Mouse (Mus musculus): ENCODE data around the gene Hmox2.
A peak's percentile ranks its signal among the peaks of the same experiment; 100 is the strongest.

Gene Hmox2

DNA sequence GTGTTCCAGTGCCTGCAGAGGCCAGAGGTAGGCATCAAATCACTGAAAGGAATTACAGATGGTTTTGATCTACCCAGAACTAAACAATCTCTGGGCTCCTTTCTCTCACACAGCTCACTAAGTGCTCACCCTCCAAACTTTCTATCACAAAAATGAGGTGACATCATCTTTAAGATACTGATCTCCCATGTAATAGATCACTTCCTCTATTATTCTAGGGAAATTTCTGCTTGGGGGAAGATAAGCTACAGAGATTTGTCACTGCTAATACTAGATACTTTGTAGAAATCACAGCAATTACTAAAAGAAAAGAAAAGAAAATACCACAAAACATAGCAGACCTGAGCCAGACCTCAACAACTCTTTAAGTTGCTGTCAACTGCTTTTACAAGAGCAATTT, 56.4 kb downstream of the Hmox2 start:
- DNase-seq (ENCODE audit: low read depth): peak; percentile 61

DNA sequence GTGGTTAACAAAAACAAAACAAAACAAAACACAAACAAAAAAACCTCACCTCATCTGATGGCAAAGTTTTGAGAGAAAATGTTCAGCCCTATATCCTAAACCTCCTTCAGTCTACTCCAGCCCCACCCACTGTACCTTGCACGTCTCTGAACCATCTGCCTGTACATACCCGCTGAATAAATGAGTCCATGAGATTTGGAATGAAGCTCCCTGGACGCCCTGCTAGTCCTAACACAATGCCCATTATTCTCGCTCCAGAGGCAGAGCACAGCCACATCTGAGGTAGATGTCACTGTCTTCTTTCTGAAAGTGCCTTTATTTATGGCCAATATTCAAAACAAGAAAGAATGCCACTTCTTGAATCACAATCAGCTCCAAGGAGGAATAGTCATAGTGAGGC, 59.5 kb downstream of the Hmox2 start:
- no peak for DNase-seq (ENCODE audit: low read depth)

DNA sequence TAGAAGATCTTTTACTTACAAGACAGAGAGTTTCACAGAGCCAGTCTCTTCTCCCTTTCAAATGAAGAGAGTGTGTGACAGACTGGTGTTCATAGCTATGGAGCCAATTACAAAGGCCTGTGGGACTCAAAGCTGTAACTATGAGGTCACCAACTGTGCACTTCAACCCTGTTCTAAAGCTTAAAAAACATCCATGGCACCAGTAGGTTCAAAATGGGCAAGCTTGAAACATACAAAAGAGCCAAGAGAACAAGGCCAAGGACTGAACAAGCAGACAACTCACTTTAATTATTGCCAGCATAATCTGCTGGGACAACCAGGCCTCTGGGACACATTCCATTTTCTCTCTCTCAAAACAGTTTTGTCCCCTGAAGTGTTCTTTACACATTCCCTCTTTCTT, 62.0 kb downstream of the Hmox2 start:
- DNase-seq (ENCODE audit: low read depth): no peak

DNA sequence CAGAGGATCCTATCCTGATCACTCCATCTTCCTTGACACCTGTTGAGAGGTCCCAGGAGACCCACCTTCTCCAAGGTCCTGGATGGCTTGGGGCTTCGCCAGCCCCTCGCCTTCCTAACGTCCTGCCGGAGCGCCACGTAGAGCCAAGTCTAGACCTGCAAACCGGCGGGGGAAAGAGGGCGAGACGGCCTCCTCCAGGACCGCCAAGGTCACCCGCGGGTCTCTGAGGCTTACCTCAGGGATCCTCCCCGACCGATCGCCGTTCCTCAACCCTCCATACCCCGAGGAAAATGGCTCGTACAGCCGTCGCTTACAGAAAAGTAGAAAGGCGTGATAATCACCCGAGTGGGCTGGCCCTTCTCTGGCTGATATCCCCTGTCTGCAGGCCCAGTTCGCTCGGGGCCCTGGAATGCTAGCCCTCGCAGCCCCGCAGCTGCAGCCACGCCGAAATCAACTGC, 63.2 kb downstream of the Hmox2 start:
- no peak for DNase-seq (ENCODE audit: low read depth)

GRCm38 (mm10) chr16:4789810-4790559, 63.8 kb downstream of the Hmox2 start, which contains the start of gene Cdip1:
Gene Cdip1 (minus strand): TSS chr16:4790292.
- DNase-seq (ENCODE audit: low read depth): peak; percentile 98

DNA sequence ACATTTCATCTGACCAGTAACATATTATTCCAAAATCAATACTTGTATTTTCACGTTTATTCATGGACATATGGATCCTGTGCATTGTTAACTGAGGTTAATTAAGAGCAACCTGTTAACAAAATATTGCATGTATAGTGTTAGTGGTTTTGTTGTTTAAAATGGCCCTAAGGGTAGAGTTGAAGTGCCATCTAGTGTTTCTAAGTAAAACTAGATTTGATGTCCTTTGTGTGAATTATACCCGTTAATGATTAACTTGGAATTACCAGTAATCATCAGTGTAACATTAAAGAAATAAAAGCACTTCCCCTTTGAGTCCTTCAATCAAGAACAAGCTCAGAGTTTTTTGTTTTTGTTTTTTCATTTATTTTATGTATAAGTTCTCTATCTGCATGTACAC, 65.2 kb downstream of the Hmox2 start:
- peak; percentile 65 for DNase-seq (ENCODE audit: low read depth)

DNA sequence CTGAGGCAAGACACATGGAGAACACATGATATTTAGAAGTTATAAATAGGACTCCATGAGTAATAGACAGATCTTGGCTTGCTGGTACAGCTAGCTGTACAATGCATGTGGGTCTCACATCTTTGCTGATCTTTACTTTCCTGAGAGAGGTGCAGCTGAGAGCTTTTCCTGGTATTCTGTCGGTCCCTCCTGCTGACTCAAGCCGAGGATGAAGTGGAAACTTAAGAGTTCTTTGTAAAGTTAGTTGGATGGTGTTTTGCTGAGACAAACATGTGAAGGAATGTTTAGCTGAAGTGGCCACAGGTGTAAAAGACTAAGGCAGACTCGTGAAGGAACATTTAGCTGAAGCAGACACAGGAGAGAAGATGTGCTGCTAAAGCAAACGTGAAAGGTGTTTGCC, 70.5 kb downstream of the Hmox2 start:
- DNase-seq (ENCODE audit: low read depth): no peak
